Mouse (Mus musculus): Measurements from ENCODE around the gene Grk6. TPM values are rescaled to one million over a fixed set of nuclear protein-coding genes. Genes with fewer than 3 reads are reported as not detected.
A peak's percentile ranks its signal among the peaks of the same experiment; 100 is the strongest.

Gene Grk6
- total RNA-seq, 2 experiments from 2014 or later: 76.4 to 79.2 TPM

DNA sequence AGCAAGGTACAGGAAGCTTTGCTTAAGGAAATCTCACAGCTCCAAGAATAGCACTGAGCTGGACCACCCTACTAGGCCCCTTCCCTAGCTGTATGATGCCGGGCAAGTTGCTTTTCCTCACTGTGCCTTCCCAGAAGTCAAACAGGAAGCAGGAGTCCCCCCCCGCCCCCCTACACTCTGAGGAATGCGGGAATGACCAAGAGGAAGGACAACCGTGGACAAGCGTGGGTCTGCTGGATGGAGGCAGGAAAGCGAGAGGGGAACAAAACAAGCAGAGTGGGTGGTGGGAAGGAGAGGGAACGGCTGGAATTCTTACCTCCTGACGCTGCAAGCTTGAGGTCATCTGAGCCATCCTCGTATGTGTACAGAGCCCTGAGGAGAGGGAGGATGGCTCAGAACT lies 38.2 kb downstream of the Grk6 start:
- no peak for DNase-seq (ENCODE audit: low spot score in 2 of 2)

DNA sequence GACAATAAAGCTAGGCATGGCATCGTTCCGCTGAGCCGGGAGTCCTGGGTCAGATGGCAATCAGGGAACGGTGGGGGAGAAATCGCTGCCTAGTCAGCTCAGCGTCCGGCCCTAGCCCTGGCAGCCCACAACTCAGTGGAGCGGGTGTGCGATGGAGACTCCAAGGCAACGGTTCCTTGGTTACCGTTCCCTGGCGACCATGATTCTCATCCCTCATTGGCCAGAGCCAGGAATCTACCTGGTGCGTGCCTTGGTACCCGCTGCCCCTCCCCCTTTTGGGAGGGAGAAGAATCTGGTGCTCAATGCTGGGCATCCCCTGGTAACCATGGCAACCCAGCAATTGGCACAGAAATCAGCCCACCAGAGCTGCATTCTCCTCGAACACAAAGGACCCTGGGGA lies 38.7 kb downstream of the Grk6 start:
- DNase-seq (ENCODE audit: low spot score in 2 of 2): peak; percentile 89 to 91

DNA sequence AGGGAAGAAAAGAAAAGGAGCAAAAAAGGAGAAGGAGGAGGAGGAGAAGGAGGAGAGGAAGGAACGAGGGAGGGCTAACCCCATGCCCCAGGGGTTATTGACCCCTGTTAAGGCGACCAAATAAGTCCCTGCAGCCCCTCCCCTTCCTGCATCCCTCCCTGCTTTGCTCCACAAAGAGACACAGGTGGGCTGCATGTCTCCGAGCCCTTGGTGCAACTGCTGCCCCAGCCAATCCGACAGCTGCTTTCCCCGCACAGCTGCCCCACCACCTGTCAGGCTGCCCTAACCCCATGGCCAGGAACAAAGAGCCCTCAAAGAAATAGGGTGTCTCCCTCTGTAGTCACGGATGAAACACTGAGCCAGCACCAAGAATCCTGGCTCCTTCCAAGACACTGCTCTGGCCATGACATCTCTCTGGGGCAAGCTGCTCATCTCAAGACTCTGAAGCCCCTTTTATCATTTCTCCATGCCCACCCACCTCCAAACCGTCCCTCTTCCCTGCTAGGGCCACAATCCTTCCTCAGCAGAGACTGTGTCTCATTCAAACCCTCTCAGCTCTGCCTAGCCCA lies 39.7 kb downstream of the Grk6 start:
- DNase-seq (ENCODE audit: low spot score in 2 of 2): no peak

DNA sequence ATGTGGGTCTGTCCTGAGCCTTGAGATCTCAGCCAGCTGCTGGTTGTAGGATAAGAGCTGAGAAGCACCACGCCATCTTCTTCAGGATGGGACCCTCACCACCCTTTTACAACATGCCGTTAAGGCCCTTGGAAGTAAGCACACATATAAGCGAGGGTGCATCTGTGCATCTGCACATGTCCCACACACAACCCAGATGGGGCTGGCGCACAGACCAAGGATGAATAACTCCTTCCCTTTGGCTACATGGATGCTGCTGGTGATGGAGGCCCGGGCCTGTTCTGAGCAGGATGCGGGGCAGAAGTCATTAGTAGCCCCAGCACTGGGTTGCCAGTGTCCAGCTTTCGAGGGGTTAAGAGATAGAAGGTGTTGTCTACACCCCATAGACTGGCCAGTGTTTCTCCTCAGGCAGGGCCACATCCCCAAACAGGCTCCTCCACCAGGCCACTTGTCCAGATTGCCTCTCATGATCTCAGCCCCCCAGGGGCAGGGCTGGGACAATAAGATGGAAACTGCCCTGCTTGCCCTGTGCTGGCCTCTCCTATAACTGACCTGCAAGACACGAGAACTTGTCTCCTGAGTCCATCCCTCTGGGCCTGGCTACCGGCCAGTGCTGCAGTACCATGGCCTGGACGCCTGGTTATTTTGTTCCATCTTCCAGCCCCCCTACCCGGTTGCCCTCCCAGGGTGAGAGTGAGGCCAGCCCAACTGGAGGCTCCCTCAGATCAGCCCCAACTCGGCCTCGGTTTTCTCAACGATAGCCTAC lies 41.3 kb downstream of the Grk6 start:
- peak in 1 of 2 experiments; percentile 59 for DNase-seq (ENCODE audit: low spot score in 2 of 2)

DNA sequence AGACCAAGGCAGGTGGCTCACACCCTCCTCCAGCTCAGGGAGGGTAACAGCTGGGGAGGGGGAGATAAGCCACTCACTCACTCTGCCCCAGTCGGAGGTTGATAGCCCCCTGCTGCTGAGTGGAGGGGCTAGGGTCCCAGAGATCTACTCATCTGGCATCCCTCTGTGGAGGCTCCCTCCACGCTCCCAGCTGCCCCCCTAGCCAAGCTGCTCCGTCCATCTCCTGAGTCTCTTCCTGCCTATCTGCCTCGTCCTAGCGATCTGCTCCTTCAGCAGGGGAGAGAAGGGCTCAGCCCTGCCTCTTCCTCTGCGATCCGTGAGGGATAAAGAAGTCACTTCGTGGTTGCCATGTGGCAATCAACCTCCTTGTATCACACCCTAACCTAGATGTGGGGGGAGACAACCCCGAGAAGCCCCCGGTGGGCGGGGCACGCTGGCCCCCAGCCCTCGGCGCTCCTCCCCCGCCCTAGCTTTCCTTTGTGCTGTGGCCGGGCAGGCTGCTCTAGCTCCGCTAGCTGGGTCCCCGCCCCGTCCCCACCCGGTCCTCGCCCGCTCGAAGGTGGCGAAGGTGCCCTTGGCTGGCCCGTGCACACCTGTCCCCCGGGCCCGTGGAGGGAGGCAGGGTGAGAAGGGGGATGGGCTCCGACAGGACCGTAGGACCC lies 42.2 kb downstream of the Grk6 start:
- peak in 1 of 2 experiments; percentile 66 for DNase-seq (ENCODE audit: low spot score in 2 of 2)

DNA sequence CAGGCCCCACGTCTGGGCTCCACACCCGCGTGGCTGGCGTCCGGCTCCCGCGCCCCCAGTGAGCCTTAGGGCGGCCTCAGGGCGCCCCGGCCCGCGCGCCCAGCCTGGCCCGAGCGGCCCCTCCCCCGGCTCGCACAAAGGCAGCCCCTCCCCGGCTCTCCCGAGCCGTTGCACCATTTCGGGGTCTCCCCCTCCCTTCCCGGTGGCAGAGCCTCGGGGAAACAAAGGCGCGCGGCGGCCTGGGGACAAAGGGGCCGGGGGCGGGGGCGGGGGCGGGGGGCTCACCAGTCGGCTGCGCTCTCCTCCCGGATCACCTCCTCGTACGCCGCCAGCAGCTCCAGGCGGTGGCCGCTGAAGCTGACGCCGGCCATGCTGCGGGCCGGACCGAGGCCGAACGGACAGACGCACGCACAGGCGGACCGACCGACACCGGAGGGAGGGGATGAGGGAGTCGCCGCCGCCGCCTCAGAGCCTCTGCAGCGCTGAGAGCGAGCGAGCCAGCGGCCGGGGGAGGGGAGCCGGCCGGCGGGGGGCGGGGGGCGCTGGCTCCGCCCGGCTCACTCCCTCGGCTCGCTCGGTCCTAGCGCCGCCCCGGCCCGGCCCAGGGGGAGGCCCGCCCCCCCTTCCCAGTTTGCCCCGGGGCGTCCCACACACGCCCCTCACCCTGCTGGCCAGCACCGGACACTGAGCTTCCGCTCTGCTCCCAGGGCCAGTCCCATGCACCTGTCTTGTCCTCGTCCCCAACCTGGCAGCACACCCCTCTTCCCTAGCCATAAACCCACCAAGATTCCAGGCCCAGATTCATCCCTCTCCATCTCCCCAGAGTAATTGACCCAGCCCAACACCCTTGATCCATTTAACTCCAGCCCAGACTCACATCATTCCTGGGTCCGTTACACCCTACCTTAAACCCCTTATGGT lies 43.0 kb downstream of the Grk6 start, which contains the start of gene Dbn1:
TSS of gene Dbn1 (minus strand) at position 534 of the 921 bp plus-strand sequence.
- DNase-seq (ENCODE audit: low spot score in 2 of 2): peak in 1 of 2 experiments; percentile 74

DNA sequence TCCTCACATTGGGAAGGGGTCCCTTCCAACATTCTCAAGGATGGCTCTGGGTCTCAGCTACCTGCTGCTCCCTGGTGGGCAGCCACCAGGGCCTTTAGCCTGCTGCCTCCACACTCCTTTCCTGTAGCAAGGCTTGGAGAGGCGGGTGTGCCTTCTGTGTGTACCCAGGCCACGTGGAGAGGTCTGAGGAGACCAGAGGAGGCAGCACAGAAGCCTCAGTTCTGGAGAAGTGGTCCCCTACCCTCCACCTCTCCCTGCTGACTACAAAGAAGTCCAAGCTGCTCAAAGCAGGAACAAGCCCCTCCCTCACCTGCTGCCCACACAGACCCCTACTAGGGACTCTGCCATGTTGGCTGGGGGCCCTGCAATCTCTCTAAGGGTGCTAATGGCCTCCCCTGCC lies 49.4 kb downstream of the Grk6 start:
- no peak for DNase-seq (ENCODE audit: low spot score in 2 of 2)

GRCm38 (mm10) chr13:55494883-55495621 lies 50.2 kb downstream of the Grk6 start:
- DNase-seq (ENCODE audit: low spot score in 2 of 2): peak; percentile 63 to 74

GRCm38 (mm10) chr13:55495702-55496101 lies 50.8 kb downstream of the Grk6 start:
- DNase-seq (ENCODE audit: low spot score in 2 of 2): no peak

DNA sequence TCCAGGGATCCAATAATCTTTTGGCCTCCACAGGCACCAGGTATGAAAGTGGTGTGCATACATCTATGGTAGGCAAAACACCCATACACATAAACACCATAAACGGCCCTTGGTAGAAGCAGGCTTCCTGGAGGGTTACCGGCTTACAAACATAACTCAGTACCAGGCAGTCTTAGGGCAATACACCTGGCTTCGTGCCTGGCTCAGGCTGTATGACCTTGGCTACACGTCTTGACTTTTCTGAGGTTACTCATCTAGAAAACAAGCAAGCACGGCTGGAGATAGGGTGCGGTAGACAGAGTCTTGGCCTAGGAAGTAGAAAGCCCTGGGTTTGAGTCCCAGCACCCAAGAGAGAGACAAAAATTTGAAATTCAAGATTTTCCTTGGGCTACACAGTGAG lies 51.8 kb downstream of the Grk6 start:
- no peak for DNase-seq (ENCODE audit: low spot score in 2 of 2)

GRCm38 (mm10) chr13:55498906-55499305 lies 54.0 kb downstream of the Grk6 start:
- no peak for DNase-seq (ENCODE audit: low spot score in 2 of 2)

DNA sequence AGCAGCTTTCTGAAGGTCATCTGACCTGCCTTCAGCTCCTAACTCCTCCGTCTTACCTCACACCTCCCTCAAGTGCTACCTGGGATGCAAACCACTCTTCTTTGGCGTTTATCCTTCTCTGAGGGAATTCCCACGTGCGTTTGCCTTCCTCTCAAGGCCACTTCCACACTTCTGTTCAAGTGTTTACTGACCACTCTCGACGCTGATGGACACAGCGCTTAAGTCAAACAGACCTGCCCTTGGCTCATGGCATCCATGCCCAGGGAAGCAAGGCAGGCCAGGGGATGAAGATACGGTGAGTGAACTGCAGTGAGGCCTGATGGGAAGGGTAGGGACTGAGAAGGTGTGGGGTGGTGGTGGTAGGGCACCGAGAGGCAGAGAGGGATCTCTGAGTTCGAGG lies 55.7 kb downstream of the Grk6 start:
- DNase-seq (ENCODE audit: low spot score in 2 of 2): no peak

DNA sequence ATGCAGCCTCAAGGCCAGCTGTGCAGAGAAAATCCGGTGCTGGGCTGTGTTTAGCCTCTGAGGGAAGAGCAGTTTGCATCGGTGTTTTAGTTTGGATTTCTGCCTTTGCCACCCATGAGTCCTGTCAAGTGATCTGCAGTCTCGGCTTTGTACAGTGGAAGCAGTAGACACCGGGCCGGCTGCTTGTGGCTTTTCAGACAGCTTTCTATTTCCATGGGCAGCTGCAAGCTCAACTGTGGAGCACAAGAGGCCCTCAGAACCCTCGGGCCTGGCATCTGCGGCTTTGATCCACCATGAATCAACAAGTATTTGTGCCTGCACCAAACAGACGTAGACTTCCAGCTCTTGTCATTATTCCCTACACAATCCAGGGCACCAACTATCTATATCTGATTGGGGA lies 57.5 kb downstream of the Grk6 start:
- peak in 1 of 2 experiments; percentile 31 for DNase-seq (ENCODE audit: low spot score in 2 of 2)

DNA sequence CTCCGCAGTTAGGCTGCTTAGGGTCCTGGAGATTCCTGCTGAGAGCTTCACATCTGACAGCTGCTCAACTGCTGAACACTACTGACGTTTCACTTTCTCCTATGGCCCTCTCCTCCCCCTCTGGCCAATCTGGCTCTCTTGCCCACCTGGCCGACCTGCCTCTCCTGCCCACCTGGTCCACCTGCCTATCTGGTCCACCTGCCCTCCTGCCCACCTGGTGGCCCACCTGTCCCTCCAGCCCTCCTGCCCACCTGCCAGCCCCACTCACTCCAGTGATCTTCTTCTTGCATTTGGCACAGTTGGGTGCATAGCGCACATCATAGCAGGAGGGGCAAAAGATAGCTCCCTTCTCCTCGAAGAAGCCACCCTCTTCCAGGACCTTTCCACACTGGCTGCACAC lies 59.5 kb downstream of the Grk6 start:
- DNase-seq (ENCODE audit: low spot score in 2 of 2): no peak

DNA sequence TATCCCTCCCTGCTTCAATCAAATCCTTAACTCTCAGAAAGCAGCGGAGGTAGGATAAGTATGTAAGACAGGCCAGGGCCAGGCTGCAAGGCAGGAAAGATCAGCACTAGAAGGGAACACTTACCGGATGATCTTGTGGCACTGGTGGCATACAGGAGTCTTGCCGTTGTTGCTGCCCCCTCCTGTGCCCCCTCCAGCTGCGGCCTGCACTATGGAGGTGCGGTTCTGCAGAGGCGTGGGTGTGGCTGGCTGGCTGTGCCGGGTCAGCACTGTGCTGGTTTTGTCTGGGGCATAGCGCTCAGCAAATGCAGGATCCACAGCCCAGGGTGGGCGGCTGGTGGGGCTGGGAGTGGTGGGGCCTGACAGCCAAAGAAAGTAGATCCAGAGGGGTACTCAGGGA lies 60.9 kb downstream of the Grk6 start:
- no peak for DNase-seq (ENCODE audit: low spot score in 2 of 2)

DNA sequence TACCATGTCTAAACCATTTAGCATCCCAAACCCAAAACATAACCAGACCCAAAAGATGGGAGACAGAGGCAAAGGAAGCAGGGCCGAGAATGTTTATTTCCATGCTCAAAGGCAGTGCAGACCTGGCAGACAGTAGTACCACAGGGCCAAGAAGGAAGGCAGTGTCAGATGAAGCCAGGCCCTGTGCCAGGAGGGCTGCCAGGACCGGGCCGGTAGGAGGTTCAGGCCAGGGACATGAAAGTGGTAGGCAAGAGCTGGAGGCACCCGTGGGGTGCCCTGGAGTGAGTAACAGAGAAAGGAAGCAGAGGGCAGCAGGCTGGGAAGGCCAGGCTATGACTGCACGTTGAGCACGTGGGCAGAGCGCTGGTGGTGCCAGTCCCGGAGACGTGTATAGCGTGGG lies 61.8 kb downstream of the Grk6 start:
- DNase-seq (ENCODE audit: low spot score in 2 of 2): peak; percentile 28 to 47

- DNase-seq (ENCODE audit: low spot score in 2 of 2): no peak
Observed at GRCm38 (mm10) chr13:55507877-55508276, 63.0 kb downstream of the Grk6 start.

- DNase-seq (ENCODE audit: low spot score in 2 of 2): no peak
Observed at GRCm38 (mm10) chr13:55508531-55508930, 63.7 kb downstream of the Grk6 start.

DNA sequence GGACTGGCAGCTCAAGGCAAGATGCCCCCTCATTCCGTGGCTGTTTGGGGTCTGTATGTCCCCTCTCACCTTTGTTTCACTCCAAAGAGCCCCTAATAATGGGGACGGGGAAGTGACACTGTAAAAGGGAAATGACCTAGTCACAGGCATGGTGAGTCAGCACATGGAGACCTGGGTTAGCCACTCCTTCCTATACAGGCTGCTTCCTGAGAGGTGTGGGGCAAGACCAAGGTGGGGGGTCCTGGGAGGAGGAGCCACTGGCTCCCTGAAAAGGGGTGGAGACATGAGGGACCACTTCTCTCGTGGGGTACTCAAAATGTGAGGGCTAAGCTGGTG lies 65.4 kb downstream of the Grk6 start:
- no peak for DNase-seq (ENCODE audit: low spot score in 2 of 2)
